Mouse (Mus musculus) right cerebral cortex, adult 18-20 months (tissue): ENCODE results near the gene Ppard.
A peak's percentile ranks its signal among the peaks of the same experiment; 100 is the strongest.

ENCODE experiments used
- DNase-seq: peaks from one replicate; pipeline ENCODE4 v3.0.0; 2022; ENCODE audit warnings: mixed read lengths

The Ppard gene

GRCm38 (mm10) chr17:28287980-28288379 lies 55.5 kb downstream of the Ppard start:
- no peak for DNase-seq

GRCm38 (mm10) chr17:28290262-28290661 lies 57.8 kb downstream of the Ppard start:
- no peak for DNase-seq

- no peak for DNase-seq
Measured at GRCm38 (mm10) chr17:28290671-28291070, 58.2 kb downstream of the Ppard start.

GRCm38 (mm10) chr17:28291346-28291745 lies 58.8 kb downstream of the Ppard start:
- no peak for DNase-seq

- no peak for DNase-seq
Measured at GRCm38 (mm10) chr17:28293716-28294115, 61.2 kb downstream of the Ppard start.

- DNase-seq = no peak
Measured at GRCm38 (mm10) chr17:28294449-28295333, 62.2 kb downstream of the Ppard start.

GRCm38 (mm10) chr17:28298888-28299287 lies 66.4 kb downstream of the Ppard start:
- no peak for DNase-seq

- DNase-seq = no peak
Measured at GRCm38 (mm10) chr17:28299669-28300320, 67.3 kb downstream of the Ppard start.

- no peak for DNase-seq
Measured at GRCm38 (mm10) chr17:28300323-28300722, 67.8 kb downstream of the Ppard start.

GRCm38 (mm10) chr17:28300850-28301249 lies 68.3 kb downstream of the Ppard start:
- DNase-seq = no peak

GRCm38 (mm10) chr17:28305172-28305571 lies 72.7 kb downstream of the Ppard start:
- DNase-seq = no peak

- peak; percentile 81 for DNase-seq
Measured at GRCm38 (mm10) chr17:28308297-28309195, 76.0 kb downstream of the Ppard start.

- no peak for DNase-seq
Measured at GRCm38 (mm10) chr17:28310831-28311230, 78.3 kb downstream of the Ppard start.

GRCm38 (mm10) chr17:28311366-28312132 lies 79.0 kb downstream of the Ppard start:
- no peak for DNase-seq

GRCm38 (mm10) chr17:28312232-28313211 lies 80.0 kb downstream of the Ppard start:
- no peak for DNase-seq

- peak; percentile 95 for DNase-seq
Measured at GRCm38 (mm10) chr17:28313212-28313879, 80.8 kb downstream of the Ppard start, which contains the start of gene Fance. Gene Fance (plus strand): TSS chr17:28313519.

GRCm38 (mm10) chr17:28313880-28314225 lies 81.4 kb downstream of the Ppard start:
- DNase-seq = no peak

- DNase-seq = no peak
Measured at GRCm38 (mm10) chr17:28315611-28316160, 83.2 kb downstream of the Ppard start.

- DNase-seq = no peak
Measured at GRCm38 (mm10) chr17:28316476-28316875, 84.0 kb downstream of the Ppard start.

- DNase-seq = no peak
Measured at GRCm38 (mm10) chr17:28317091-28317490, 84.6 kb downstream of the Ppard start.
